Mouse (Mus musculus) activated CD4-positive, CD25-positive, alpha-beta regulatory T cell, adult 4 months (primary cell): ENCODE measurements around the gene Ahdc1. TPM values are rescaled to one million over a fixed set of nuclear protein-coding genes. Genes with fewer than 3 reads are reported as not detected.

Experiments
- ATAC-seq: one replicate; pipeline ENCODE4 v1.8.0; 2017
- polyA plus RNA-seq, 2 experiments: library from polyadenylated mRNA; unstranded; fragments of 100-300 nt; shearing (Covaris generic); gene quantifications; one replicate each; pipeline ENCODE4 v1.2.1; 2017

Gene Ahdc1
- polyA plus RNA-seq, 2 experiments from 2014 or later: 2.1 TPM

GRCm38 (mm10) chr4:133106691-133107090, 95.6 kb downstream of the Ahdc1 start:
- ATAC-seq: no peak

DNA sequence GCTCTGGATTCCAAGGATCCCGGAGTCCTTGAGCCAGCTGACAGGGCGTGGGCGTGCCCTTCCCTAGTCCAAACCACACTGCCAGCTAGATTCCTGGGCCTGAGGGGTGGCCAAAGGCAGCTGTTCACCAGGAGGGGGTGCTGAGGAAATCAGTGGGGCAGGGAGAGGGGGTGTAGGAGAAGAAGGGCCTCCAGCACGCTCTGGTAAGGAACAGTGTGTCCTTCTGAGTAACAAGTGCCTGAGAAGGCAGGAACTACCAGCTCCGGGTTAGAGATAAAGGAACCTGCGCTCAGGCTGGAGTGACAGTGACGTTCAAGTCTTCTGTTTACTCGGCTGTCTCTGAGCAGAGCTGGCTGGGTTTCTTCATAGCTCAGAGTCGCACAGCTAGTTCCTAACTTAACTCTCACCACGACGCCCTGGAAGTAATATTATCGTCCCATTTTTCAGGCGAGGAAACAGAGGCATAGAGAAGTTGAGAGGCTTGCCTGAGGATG, 96.8 kb downstream of the Ahdc1 start:
- ATAC-seq: no peak

DNA sequence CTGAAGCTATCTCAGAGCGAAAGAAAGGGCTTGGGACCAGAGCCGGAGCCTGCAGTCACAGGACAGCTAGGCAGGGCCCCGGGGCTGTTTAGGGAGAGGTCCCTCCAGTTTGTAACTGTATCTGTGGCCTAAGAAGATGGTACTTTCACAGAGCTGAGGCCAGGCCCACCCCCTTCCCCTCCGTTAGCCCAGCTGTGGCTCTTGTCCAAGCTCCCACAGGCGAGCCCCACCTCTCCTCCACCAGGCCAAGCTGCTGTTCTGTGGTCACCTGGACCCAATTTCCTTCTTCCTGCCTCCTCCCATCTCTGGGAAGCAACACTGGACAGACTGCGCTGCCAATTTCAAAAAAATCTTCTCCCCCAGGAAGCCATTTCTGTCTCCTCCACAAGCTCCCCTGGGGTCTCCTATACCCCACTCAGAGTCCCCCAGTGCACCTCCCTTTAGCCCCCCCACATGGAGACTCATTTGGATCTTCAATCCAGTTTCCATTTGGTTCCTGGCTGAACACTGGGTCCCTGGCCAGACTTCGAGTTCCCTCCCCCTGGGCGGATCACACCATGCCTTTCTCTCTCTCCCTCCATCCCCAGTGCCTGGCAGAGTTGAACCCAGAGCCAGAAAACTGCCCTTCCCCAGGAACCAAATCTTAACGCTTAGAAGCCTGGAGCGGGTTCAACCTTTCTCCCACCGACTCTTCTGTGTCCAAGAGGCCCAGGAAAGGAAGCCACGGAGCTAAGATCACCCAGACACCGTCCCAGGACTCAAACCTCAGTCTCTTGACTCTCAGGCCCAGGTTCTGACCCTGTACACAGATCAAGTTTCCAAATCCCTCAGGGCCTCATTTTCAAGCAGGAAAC, 97.6 kb downstream of the Ahdc1 start:
- ATAC-seq: no peak

DNA sequence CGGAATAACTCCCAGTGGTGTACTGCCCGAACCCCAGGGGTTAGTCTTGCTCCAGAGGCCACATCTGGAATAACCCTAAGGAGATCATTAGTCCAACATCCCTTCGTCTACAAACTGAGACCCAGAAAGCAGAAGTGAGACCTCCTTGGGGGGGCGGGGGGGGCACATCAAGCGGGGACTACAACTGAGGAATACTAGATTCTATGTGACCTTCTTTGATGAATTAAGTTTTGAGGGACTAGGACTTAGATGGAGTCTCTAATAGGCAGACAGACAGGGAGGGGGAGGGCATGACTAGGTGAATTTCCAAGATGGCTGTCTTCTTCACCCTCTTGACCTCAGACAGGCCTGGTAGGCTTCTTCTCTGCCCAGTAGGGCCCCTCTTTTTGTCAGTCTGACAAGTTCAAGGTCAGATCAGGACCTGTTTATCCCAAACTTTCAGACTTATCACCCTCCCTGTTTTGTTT, 98.3 kb downstream of the Ahdc1 start:
- no peak for ATAC-seq

DNA sequence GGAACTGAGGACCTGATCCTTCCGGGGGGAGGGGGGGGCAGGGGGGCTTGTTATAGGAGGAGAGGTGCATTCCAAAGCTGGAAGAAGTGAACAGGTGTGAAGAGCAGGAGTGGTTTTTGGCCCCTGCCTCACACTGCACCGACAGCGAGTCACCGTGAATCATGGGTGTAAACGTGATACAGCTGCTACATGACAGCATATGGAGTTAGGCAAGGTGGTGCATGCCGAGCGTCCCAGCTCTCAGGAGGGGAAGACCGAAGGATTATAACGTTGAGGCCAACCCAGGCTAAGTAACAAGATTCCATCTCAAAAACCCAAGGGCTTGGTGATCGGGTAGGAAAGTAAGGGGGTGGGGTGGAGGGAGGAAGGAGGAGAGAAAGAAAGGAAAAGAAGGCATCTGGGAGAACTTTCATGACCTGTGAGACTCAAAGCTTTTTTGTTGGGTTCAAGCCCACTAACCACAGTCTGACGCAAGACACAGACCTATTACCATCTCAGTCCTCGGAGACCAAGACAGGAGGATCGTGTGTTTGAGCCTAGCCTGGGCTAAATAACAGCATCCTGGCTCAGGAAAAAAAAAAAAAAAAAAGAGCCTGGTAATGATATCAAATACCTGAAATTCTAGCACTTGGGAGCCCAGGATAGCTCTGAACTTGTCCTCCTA, 101.2 kb downstream of the Ahdc1 start:
- ATAC-seq: no peak

DNA sequence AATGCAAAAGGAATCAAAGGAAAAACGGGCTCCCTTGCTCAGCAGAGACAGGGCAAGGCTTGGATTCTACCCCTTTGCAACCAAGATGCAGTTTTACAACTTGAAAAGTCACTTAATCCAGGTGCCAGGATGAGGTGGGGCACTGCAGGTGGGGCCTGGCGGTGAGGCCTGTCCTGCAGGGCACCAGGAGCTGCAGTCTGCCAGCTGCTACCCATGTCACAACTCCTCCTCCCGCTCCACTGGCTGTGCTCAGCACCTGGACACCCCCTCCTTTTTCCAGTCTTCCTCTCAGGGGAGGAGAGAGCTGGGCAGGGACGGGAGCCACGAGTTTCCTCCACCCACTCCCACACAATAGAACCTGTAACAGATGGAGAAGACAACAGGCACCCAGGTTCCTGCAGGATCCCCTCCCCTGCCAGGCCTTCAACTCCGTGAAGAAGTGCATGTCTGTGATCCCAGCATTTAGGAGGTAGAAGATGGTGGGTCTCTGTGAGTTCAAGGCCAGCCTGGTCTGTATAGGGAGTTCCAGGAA, 102.4 kb downstream of the Ahdc1 start:
- no peak for ATAC-seq

GRCm38 (mm10) chr4:133114762-133115161, 103.7 kb downstream of the Ahdc1 start:
- no peak for ATAC-seq

GRCm38 (mm10) chr4:133115721-133116429, 104.8 kb downstream of the Ahdc1 start:
- no peak for ATAC-seq

DNA sequence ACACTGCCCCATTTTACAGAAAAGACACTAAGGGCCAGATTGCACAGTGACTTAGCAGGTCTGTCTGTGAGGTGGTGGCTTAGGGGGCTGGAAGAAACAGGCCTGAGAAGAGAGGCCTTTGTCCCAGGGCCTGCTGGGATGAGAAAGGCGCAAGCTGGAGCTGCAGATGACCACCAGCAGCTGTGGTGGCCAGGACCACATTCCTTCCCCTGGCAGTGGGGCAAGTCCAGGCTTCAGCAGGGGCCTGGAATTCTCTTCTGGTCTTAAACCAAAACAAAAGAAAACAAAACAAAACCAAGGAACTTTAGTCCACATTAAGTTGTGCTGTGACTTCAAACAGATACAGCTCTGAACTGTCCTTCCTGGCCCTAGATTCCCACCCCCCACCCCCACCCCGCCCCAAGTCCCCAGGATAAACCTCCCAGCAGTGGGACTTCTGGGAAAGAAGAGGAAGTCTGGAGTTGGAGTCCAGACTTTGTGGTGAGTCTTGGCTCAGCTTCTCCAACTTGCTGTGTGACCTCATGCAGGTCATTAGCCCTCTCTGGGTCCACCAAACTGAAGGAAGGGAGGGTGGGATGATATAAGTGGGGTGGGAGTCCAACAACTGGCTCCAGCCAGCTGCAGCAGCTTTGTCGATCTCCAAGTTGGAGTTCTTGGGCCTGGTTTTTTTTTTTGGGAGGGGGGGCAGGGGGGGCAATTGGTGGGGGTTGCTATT, 105.9 kb downstream of the Ahdc1 start:
- no peak for ATAC-seq

DNA sequence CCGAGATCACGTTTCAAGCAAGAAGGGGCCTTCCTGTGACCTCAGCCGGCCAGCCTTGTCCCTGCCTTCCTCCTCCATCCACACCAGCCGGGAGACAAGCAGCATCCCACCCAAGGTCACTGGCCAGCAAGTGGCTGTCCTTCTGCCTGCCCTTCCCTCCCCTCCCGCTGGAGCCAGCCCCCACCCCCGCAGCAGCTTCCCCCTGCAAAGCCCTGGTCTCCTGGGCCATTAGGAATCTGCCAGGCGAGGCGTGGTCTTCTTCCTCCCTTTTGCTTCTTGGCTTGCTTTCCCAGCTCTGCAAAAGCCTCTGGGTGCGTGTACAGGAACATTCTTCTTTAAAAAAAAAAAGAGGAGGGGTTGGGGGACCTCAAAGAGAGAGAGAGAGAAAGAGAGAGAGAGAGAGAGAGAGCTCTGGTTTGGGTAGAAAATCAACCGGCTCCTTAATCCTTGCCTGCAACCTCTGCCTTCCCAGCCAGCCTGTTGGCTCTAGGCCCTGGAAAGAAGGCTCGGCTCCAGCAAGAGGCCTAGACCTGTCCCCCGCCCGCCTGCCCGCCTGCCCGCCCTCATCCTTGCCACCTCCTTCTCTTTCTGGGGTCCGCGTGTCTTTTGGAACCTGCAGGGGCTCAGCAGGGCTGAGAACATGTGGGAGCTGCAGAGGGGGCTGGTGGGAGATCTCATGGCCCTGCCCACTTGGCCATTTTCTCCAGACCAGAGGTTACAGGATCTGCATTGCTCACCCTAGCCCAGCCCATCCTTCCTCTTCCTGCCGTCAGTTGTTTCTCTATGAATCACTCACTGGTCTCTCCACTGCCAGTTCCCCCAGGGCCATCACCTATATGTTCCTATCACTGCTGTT, 106.7 kb downstream of the Ahdc1 start:
- no peak for ATAC-seq

GRCm38 (mm10) chr4:133118775-133119375, 107.8 kb downstream of the Ahdc1 start:
- ATAC-seq: no peak

GRCm38 (mm10) chr4:133119579-133119978, 108.5 kb downstream of the Ahdc1 start:
- no peak for ATAC-seq

- ATAC-seq: no peak
Observed at GRCm38 (mm10) chr4:133120833-133121321, 109.8 kb downstream of the Ahdc1 start.

- no peak for ATAC-seq
Observed at GRCm38 (mm10) chr4:133121416-133121815, 110.4 kb downstream of the Ahdc1 start.

- no peak for ATAC-seq
Observed at GRCm38 (mm10) chr4:133121974-133122637, 111.0 kb downstream of the Ahdc1 start.

- ATAC-seq: no peak
Observed at GRCm38 (mm10) chr4:133127079-133127478, 116.0 kb downstream of the Ahdc1 start.
